Mouse (Mus musculus): Measurements from ENCODE around the gene Car8.

DNA sequence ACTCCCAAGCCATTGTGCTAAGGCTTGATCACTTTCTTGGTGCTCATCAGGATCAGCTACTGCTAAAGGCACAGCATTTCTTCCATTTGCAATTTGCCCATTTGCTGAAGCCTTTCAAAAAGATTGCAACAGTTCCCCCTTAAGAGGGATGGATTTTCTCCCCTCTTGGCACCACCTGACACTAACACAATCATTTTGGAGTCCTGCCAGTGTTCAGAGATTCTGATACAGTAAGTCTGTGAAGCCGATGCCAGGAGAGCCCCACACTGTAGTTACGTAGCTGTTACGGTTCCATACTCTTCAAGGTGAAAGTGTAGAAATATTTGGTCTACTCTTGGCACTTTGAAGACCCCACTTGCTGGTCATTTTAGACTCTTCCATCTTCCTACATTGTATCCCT, 137.4 kb downstream of the Car8 start:
- no peak for TF ChIP-seq CTCF (conservative IDR thresholded peaks at IDR 0.05; ENCODE audit: low read length)
- TF ChIP-seq NANOG (IDR thresholded peaks at IDR 0.05; ENCODE audit: borderline replicate concordance, low read length): no peak
